Mouse (Mus musculus) kidney, adult 2 months (tissue): ENCODE results near the gene Ccl22.

Source experiments
- CTCF ChIP-seq: fragments of 200-500 bp; conservative IDR thresholded peaks from 2 replicates; pipeline ENCODE4 v1.5.1; 2011; ENCODE audit warnings: low read depth, mild to moderate bottlenecking, control low read depth, low read length, moderate library complexity, mixed read lengths; ENCODE audit not compliant: insufficient read depth, insufficient read length
- POLR2A ChIP-seq: fragments of 200-500 bp; IDR thresholded peaks from one replicate; pipeline ENCODE4 v1.6.1; 2011; ENCODE audit warnings: low read depth, low read length, control low read depth

DNA sequence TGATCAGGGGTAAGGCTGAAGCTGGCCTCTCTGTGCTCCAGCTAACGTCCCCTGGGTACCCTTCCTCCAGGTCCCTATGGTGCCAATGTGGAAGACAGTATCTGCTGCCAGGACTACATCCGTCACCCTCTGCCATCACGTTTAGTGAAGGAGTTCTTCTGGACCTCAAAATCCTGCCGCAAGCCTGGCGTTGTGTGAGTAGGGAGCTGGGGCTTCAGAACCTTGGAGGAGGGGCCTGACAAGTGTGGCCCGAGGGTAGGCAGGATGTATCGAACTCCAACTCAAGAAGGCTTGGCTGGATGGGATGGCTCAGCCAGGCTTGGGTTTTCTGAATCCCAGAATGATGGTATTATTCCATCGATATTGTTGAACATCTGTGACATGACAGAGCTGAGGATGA, 1.4 kb downstream of the Ccl22 start:
- TF ChIP-seq POLR2A (no peak), CTCF (no peak)
